Mouse (Mus musculus) MEL (cell line): ENCODE measurements around the gene Ociad2. TPM values are rescaled to one million over a fixed set of nuclear protein-coding genes. Genes with fewer than 3 reads are reported as not detected.

Experiments used
- DNase-seq: peaks from one replicate; pipeline ENCODE4 v3.0.0; 2011; ENCODE audit warnings: low read depth, low spot score
- H3K27ac ChIP-seq: 2 replicates; pipeline ENCODE4 v1.5.1; 2012; ENCODE audit warnings: low read depth, mild to moderate bottlenecking, control low read depth, low read length, moderate library complexity; ENCODE audit not compliant: control insufficient read depth
- H3K27me3 ChIP-seq, 2 experiments: fragments of 150-350 bp in 1 of 2; sonication (generic) in 1 of 2; 2 replicates each; pipeline ENCODE4 v1.6.1; 2012; ENCODE audit warnings: low read length in 2 of 2, mild to moderate bottlenecking in 2 of 2, improper control_type of control experiment in 1 of 2, moderate library complexity in 1 of 2; ENCODE audit not compliant: insufficient read depth in 2 of 2, control insufficient read depth in 1 of 2
- H3K36me3 ChIP-seq, 2 experiments: 2 replicates each; pipeline ENCODE4 v1.6.1; 2012 to 2014; ENCODE audit warnings: low read length in 2 of 2, improper control_type of control experiment in 1 of 2, inconsistent platforms in 1 of 2, mild to moderate bottlenecking in 1 of 2; ENCODE audit not compliant: insufficient read depth in 2 of 2, control insufficient read depth in 1 of 2
- H3K4me1 ChIP-seq, 2 experiments: fragments of 150-350 bp in 1 of 2; sonication (generic) in 1 of 2; 2 replicates each; pipeline ENCODE4 v1.6.1; 2012; ENCODE audit warnings: low read length in 2 of 2, improper control_type of control experiment in 1 of 2, mild to moderate bottlenecking in 1 of 2; ENCODE audit not compliant: insufficient read depth in 2 of 2, control insufficient read depth in 1 of 2
- H3K4me3 ChIP-seq, 2 experiments: fragments of 150-350 bp in 1 of 2; sonication (generic) in 1 of 2; 2 replicates each; pipeline ENCODE4 v1.5.1; 2012; ENCODE audit warnings: low read depth in 2 of 2, low read length in 2 of 2, mild to moderate bottlenecking in 2 of 2, moderate library complexity in 2 of 2, control low read depth in 1 of 2, improper control_type of control experiment in 1 of 2; ENCODE audit not compliant: control insufficient read depth in 1 of 2, insufficient read depth in 1 of 2
- H3K79me2 ChIP-seq: 2 replicates; pipeline ENCODE4 v1.6.1; 2012; ENCODE audit warnings: mild to moderate bottlenecking, low read length, moderate library complexity; ENCODE audit not compliant: control insufficient read depth, poor library complexity, insufficient read depth
- H3K9ac ChIP-seq: 2 replicates; pipeline ENCODE4 v1.6.1; 2012; ENCODE audit warnings: low read depth, mild to moderate bottlenecking, control low read depth, low read length, moderate library complexity; ENCODE audit not compliant: control insufficient read depth, poor library complexity, severe bottlenecking
- H3K9me3 ChIP-seq: fragments of 150-350 bp; sonication (generic); replicated peaks from 2 replicates; pipeline ENCODE4 v1.6.1; 2012; ENCODE audit warnings: mild to moderate bottlenecking, low read length, improper control_type of control experiment, moderate library complexity; ENCODE audit not compliant: insufficient read depth
- BHLHE40 ChIP-seq: IDR thresholded peaks from 2 replicates; pipeline ENCODE4 v1.6.1; 2012; ENCODE audit warnings: low read depth, mild to moderate bottlenecking, inconsistent platforms, low read length, improper control_type of control experiment, borderline replicate concordance
- CHD1 ChIP-seq: IDR thresholded peaks from 2 replicates; pipeline ENCODE4 v1.6.1; 2012; ENCODE audit warnings: low read depth, mild to moderate bottlenecking, inconsistent platforms, low read length, improper control_type of control experiment
- CTCF ChIP-seq, 3 experiments: IDR thresholded peaks in 2 of 3; conservative IDR thresholded peaks in 1 of 3; 2 replicates each; pipeline ENCODE4 v1.5.1; 2011 to 2012; ENCODE audit warnings: low read length in 3 of 3, low read depth in 2 of 3, mild to moderate bottlenecking in 2 of 3, improper control_type of control experiment in 1 of 3, inconsistent platforms in 1 of 3, mixed read lengths in 1 of 3, moderate library complexity in 1 of 3; ENCODE audit not compliant: control insufficient read depth in 1 of 3, insufficient read depth in 1 of 3, poor library complexity in 1 of 3, severe bottlenecking in 1 of 3
- E2F4 ChIP-seq: IDR thresholded peaks from 2 replicates; pipeline ENCODE4 v1.6.1; 2011; ENCODE audit warnings: low read depth, low read length, improper control_type of control experiment, borderline replicate concordance
- ELF1 ChIP-seq: IDR thresholded peaks from 2 replicates; pipeline ENCODE4 v1.6.1; 2014; ENCODE audit warnings: low read depth, mild to moderate bottlenecking, inconsistent platforms, low read length, improper control_type of control experiment, moderate library complexity
- ETS1 ChIP-seq: IDR thresholded peaks from 2 replicates; pipeline ENCODE4 v1.6.1; 2012; ENCODE audit warnings: low read depth, mild to moderate bottlenecking, inconsistent platforms, low read length, improper control_type of control experiment, moderate library complexity
- GATA1 ChIP-seq: IDR thresholded peaks from 2 replicates; pipeline ENCODE4 v1.6.1; 2011; ENCODE audit warnings: low read depth, low read length, improper control_type of control experiment
- HCFC1 ChIP-seq: IDR thresholded peaks from 2 replicates; pipeline ENCODE4 v1.6.1; 2012; ENCODE audit warnings: low read depth, mild to moderate bottlenecking, inconsistent platforms, low read length, improper control_type of control experiment, moderate library complexity
- MAFK ChIP-seq: IDR thresholded peaks from 2 replicates; pipeline ENCODE4 v1.6.1; 2011; ENCODE audit warnings: low read depth, mild to moderate bottlenecking, low read length, improper control_type of control experiment, borderline replicate concordance
- MAX ChIP-seq: IDR thresholded peaks from 2 replicates; pipeline ENCODE4 v1.6.1; 2011; ENCODE audit warnings: low read length, improper control_type of control experiment
- MAZ ChIP-seq: IDR thresholded peaks from 2 replicates; pipeline ENCODE4 v1.6.1; 2012; ENCODE audit warnings: low read depth, mild to moderate bottlenecking, inconsistent platforms, low read length, improper control_type of control experiment
- MYB ChIP-seq: IDR thresholded peaks from 2 replicates; pipeline ENCODE4 v1.6.1; 2011; ENCODE audit warnings: mild to moderate bottlenecking, low read depth, low read length, improper control_type of control experiment
- MYC ChIP-seq: IDR thresholded peaks from 2 replicates; pipeline ENCODE4 v1.6.1; 2011; ENCODE audit warnings: low read depth, mild to moderate bottlenecking, low read length, improper control_type of control experiment, moderate library complexity
- NRF1 ChIP-seq: IDR thresholded peaks from 2 replicates; pipeline ENCODE4 v1.6.1; 2014; ENCODE audit warnings: low read depth, mild to moderate bottlenecking, inconsistent platforms, low read length, improper control_type of control experiment, moderate library complexity; ENCODE audit not compliant: poor library complexity, insufficient read depth, severe bottlenecking
- POLR2A ChIP-seq, 2 experiments: IDR thresholded peaks; 2 replicates each; pipeline ENCODE4 v1.6.1; 2011 to 2012; ENCODE audit warnings: low read length in 2 of 2, mild to moderate bottlenecking in 2 of 2, control low read depth in 1 of 2, improper control_type of control experiment in 1 of 2, low read depth in 1 of 2, moderate library complexity in 1 of 2; ENCODE audit not compliant: control insufficient read depth in 1 of 2, insufficient read depth in 1 of 2, poor library complexity in 1 of 2
- POLR2AphosphoS5 ChIP-seq: IDR thresholded peaks from 2 replicates; pipeline ENCODE4 v1.6.1; 2012; ENCODE audit warnings: low read depth, borderline replicate concordance, mild to moderate bottlenecking, inconsistent platforms, low read length, moderate library complexity, mixed read lengths
- RAD21 ChIP-seq: IDR thresholded peaks from 2 replicates; pipeline ENCODE4 v1.6.1; 2011; ENCODE audit warnings: mild to moderate bottlenecking, low read depth, low read length, improper control_type of control experiment
- SIN3A ChIP-seq: IDR thresholded peaks from 2 replicates; pipeline ENCODE4 v1.6.1; 2012; ENCODE audit warnings: low read length, improper control_type of control experiment, inconsistent platforms
- SMC3 ChIP-seq: IDR thresholded peaks from 2 replicates; pipeline ENCODE4 v1.6.1; 2011; ENCODE audit warnings: low read depth, low read length, improper control_type of control experiment
- TCF12 ChIP-seq: IDR thresholded peaks from 2 replicates; pipeline ENCODE4 v1.6.1; 2014; ENCODE audit warnings: low read depth, mild to moderate bottlenecking, inconsistent platforms, low read length, improper control_type of control experiment, moderate library complexity
- UBTF ChIP-seq: IDR thresholded peaks from 2 replicates; pipeline ENCODE4 v1.6.1; 2012; ENCODE audit warnings: low read depth, mild to moderate bottlenecking, inconsistent platforms, low read length, improper control_type of control experiment, moderate library complexity, borderline replicate concordance; ENCODE audit not compliant: insufficient read depth
- USF2 ChIP-seq, 2 experiments: IDR thresholded peaks; 2 replicates each; pipeline ENCODE4 v1.6.1; 2011 to 2012; ENCODE audit warnings: improper control_type of control experiment in 2 of 2, low read length in 2 of 2, borderline replicate concordance in 1 of 2, inconsistent platforms in 1 of 2, low read depth in 1 of 2, mild to moderate bottlenecking in 1 of 2; ENCODE audit not compliant: insufficient read depth in 1 of 2
- ZC3H11A ChIP-seq: IDR thresholded peaks from 2 replicates; pipeline ENCODE4 v1.6.1; 2012; ENCODE audit warnings: low read depth, mild to moderate bottlenecking, inconsistent platforms, low read length, improper control_type of control experiment
- polyA plus RNA-seq, 2 experiments: library from polyadenylated mRNA; stranded (reverse) in 1 of 2; unstranded in 1 of 2; fragments of >175 nt in 1 of 2; fragments of >200 nt in 1 of 2; gene quantifications; 2 replicates each; pipeline versions ENCODE4 v1.2.1 to v1.2.4; 2012; ENCODE audit warnings: low replicate concordance in 2 of 2, low read depth in 1 of 2; ENCODE audit not compliant: insufficient read length in 2 of 2, insufficient read depth in 1 of 2, missing spikeins in 1 of 2
- total RNA-seq: library from RNA; depleted of rRNA; stranded (reverse); fragments of 300-350 nt; gene quantifications from 2 replicates; pipeline ENCODE4 v1.2.3, GENCODE M21; 2012

Ociad2 gene
- total and polyA plus RNA-seq, 3 experiments = 3.9 to 11.0 TPM; not detected in 1

DNA sequence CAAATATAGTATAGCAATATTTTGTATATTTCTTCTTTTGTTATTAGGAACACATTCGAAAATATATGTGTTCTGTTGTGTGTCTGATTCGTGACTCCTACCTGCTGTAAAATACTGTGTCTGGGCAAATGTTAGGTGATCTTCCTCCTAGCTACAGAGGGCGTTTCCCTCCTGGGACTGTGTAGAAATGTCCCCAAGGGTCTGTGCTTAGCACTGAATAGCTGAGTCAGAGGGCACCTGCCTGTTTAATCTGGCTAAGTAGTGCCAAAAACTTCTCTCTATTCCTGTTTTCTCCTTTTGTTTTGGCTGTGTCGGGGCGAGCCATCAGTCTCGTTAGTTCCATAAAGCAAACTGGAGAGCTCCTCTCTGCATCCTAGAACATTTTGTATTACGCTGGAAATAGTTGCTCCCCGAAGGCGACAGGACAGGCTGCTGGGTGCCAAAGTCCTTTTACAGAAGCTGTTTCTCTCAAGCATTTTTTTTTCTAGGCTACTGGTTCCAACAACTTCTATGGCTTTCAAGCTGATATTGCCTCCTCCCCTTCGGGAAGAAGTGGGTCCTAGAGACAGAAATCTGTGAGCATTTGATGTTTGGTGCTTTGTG lies 28.1 kb upstream of the Ociad2 start:
- Histone ChIP-seq H3K9me3 (no peaks in the 10 kb centered on the region), H3K4me1 (peaks cover 7 to 20% of the 10 kb centered on the region in 2 experiments; a peak in 3 of 4 replicates), H3K27me3 (no peaks in the 10 kb centered on the region), H3K36me3 (peaks cover 0 to 11% of the 10 kb centered on the region in 2 experiments; a peak in 2 of 4 replicates), H3K9ac (no peak overlapping the region), H3K27ac (no peak overlapping the region), H3K79me2 (no peaks in the 10 kb centered on the region), H3K4me3 (no peak overlapping the region)
- TF ChIP-seq RAD21 = no peak
- TF ChIP-seq CHD1 = no peak
- no peak for TF ChIP-seq MYC
- TF ChIP-seq POLR2AphosphoS5 = no peak
- no peak for TF ChIP-seq CTCF (IDR thresholded peaks at IDR 0.05 in 2 of 3, conservative IDR thresholded peaks at IDR 0.05 in 1 of 3; ENCODE audit: control insufficient read depth in 1 of 3, insufficient read depth in 1 of 3, low read depth in 2 of 3, low read length in 3 of 3, poor library complexity in 1 of 3, severe bottlenecking in 1 of 3)
- no peak for DNase-seq

DNA sequence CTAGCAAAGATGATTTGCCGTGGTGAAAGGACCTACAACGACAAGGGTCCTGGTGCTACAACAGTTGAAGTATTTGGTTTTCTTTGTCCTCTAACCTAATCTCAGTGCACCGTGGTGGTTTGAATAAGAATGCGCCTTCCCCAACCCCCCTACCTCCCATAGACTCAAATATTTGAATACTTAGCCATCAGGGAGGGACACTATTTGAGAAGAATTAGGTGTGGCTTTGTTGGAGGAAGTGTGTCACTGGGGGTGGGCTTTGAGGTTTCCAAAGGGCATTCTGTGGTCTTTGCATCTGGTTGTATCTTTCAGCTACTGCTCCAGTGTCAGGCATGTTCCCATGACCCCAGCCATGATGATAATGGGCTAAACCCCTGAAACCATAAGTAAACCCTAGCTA lies 27.1 kb upstream of the Ociad2 start:
- no peak overlapping the region for H3K27ac ChIP-seq
- H3K79me2 ChIP-seq = no peaks in the 10 kb centered on the region
- no peak overlapping the region for H3K4me3 ChIP-seq
- TF ChIP-seq MAFK = no peak
- no peak for TF ChIP-seq ELF1
- TF ChIP-seq SIN3A = no peak
- TF ChIP-seq POLR2A (IDR thresholded peaks at IDR 0.05; ENCODE audit: control insufficient read depth in 1 of 2, insufficient read depth in 1 of 2, low read depth in 1 of 2, low read length in 2 of 2, poor library complexity in 1 of 2) = no peak
- TF ChIP-seq GATA1 = no peak
- TF ChIP-seq NRF1 = no peak
- H3K9me3 ChIP-seq = no peaks in the 10 kb centered on the region
- no peak for DNase-seq
- no peaks in the 10 kb centered on the region for H3K27me3 ChIP-seq
- peaks cover 0 to 12% of the 10 kb centered on the region in 2 experiments; a peak in 2 of 4 replicates for H3K36me3 ChIP-seq
- no peak overlapping the region for H3K9ac ChIP-seq
- peaks cover 6 to 20% of the 10 kb centered on the region in 2 experiments; a peak in 3 of 4 replicates for H3K4me1 ChIP-seq

DNA sequence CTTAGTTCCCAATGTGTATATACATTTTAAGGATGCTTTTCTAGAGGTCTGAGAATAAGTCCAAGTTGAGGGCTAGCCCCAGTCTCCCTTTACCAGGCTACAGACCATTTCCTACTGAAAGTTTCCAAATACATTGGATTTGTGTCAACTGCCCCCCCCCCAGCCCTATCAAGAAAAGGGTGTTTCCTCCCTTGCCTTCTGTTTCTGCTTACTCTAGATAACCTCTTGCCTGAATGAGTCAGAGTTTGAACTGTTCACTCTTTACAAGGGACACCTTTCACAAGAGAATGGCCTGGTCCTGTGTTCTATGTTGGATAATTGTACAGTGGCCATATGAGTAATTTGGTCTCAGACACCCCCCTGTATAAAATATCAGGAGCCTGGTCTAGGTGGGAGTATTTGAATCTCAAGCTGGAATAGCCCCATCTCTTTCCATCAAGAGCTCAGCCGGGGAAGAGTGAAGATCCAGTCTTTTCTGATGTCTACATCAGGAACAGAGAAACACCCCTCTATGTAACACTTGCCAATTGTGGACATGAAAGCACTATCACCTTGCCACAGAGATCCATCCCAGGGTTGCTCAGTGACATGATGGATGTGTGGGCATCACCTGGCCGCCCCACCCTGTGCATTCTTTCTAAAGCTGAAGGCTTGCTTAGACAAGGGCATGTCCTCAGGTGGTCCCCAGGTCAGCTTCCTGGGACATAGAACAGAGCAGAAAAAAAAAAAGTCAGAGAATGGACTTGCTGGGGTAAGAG lies 23.5 kb upstream of the Ociad2 start:
- Histone ChIP-seq H3K27me3 (no peaks in the 10 kb centered on the region), H3K9me3 (no peaks in the 10 kb centered on the region), H3K79me2 (no peaks in the 10 kb centered on the region), H3K4me3 (no peak overlapping the region), H3K9ac (no peak overlapping the region), H3K27ac (peak overlapping the region; percentile 69), H3K4me1 (peaks cover 6 to 23% of the 10 kb centered on the region in 2 experiments; a peak in 3 of 4 replicates), H3K36me3 (peaks cover 0 to 14% of the 10 kb centered on the region in 2 experiments; a peak in 2 of 4 replicates)
- peak; percentile 84 for DNase-seq
- TF ChIP-seq UBTF (no peak), MAFK (no peak; the same call in 1 of the 2 replicates), POLR2A (IDR thresholded peaks at IDR 0.05; ENCODE audit: control insufficient read depth in 1 of 2, insufficient read depth in 1 of 2, low read depth in 1 of 2, low read length in 2 of 2, poor library complexity in 1 of 2) (no peak), MYB (no peak), USF2 (IDR thresholded peaks at IDR 0.05; ENCODE audit: borderline replicate concordance in 1 of 2, insufficient read depth in 1 of 2, low read depth in 1 of 2, low read length in 2 of 2) (no peak), MAZ (peak; percentile 81; the same call in 1 of the 2 replicates), E2F4 (no peak), ETS1 (peak; percentile 76), SMC3 (no peak), NRF1 (no peak), TCF12 (peak; percentile 92), MAX (no peak), GATA1 (peak; percentile 84), BHLHE40 (no peak), HCFC1 (no peak), ZC3H11A (no peak)
